Mouse (Mus musculus): Measurements from ENCODE around the gene Tcstv1.
"Not testable (repeated sequence)": the region's sequence is repeated elsewhere in the genome, so short reads cannot be mapped to it uniquely, and the experiment has no call there.

The Tcstv1 gene

DNA sequence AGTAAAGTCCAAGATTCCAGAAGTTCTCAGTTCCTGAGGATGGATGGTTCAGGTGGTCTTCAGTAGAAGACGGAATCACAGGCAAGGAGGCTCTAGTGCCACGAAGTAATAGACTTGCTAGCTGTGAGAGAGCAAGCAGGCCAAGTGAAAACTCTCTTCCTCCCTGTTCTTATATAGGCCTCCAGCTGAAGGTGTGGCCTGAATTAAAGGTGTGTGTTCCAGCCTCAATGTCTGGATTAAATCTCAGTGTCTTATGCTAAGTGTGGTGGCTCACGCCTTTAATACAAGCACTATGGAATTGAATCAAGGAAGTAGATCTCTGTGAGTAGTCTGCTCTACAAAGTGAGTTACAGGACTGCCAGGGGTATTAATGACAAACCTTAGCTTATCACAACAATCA is at the start of gene Tcstv1:
Tcstv1 (minus strand) TSS at position 101 of the 400 bp plus-strand sequence.
- DNase-seq (ENCODE audit: extremely low read depth, low read depth): not testable (repeated sequence)

DNA sequence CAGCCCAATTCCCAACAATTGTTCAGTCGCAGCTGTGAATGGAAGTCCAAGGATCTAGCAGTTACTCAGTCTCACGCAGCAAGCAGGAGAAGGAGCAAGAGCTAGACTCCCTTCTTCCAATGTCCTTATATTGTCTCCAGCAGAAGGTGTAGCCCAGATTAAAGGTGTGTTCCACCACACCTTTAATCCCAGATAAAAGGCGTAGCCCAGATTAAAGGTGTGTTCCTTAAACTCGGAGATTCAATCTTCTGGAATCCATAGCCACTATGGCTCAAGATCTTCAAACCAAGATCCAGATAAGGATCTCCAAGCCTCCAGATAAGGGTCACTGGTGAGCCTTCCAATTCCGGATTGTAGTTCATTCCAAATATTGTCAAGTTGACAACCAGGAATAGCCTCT is 34.6 kb upstream of the Tcstv1 start, which contains the start of gene Gm21761:
Gm21761 (minus strand) TSS at position 101 of the 400 bp plus-strand sequence.
- not testable (repeated sequence) for DNase-seq (ENCODE audit: extremely low read depth, low read depth)

DNA sequence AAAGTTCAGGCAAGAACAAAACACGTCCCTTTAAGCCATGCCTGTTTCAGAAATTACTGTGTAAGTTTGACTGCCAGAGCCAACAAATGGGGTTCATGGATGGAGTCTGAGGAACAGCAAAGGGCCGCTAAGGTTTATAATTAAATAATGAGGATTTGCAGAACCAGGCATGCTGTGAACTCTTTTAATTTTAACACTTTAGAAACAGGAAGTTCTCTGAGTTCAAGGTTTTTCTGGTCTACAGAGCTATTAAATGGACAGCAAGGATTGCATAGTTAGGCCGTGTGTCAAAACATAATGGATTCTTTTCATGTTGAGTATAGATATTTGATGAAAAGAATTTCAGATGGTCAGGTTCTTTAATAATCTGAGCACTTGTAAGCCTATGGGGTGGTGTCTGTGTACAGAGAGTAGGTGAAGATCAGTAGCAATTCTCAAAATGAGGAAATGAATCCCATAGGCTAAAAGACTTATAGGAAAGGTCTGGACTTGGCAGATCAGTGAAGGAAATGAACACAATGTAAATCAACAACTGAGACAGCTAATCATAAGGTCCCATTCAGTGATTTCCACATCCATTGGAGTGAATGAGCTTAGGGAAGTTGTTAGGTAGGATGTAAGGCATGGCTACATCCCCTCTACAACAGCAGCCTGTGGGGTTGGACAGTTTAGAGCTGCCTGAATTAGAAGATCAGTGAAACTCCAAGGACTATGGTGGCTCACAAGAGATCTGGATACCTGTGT is 30.2 kb upstream of the Tcstv1 start:
- not testable (repeated sequence) for DNase-seq (ENCODE audit: extremely low read depth, low read depth)

DNA sequence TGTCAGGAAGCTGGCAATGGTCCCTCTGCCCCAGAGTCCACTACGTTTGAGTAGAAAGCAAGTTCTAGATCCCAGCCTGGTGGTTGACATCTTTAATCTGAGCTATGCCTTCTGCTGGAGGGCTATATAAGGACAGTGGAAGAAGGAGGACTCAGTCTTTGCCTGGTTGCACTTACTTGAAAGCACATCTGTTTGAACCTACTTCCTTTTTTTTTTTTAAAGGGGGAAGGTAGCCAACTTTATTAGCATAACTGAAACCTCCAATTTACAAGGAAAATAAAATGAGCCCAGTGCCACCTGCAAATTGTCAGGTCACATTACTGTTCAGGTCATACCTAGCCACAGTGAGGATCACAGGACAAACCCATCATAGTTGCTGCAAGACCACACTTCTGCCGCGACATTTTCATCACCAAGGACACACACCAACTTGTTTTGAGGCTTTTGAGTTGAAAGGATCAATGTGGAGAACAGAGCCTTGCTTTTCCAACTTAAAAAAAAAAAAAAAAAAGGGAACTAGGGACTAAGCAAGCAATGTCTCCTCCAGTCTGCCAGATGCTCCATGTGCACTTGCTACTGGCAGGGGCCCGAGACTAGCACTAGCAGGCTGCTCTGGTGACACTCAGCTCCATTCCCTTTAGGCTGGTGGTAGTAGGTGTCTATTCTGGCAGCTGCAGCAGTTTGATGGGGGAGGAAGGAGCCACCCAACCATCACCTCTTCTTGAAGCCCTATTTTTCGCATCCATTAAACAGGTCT is 22.6 kb upstream of the Tcstv1 start:
- DNase-seq (ENCODE audit: extremely low read depth, low read depth): not testable (repeated sequence)

DNA sequence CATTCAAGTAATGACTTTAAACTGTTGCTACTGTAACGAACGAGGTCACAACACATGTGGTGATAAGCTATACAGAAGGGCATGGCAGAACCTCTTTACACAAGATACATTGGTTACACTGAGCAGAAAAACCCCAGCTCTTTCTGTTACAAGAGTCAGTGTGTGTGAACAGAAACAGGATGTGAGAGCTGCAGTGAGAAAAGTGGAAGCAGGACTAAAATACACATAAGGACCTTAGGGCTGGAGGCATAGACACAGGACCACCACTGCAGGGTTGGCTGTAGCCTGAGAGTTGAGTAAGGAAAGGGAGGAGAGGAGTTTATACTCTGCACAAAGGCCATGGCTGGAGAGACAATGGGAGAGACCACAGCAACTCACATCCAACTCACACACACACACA is 21.9 kb upstream of the Tcstv1 start:
- not testable (repeated sequence) for DNase-seq (ENCODE audit: extremely low read depth, low read depth)

- DNase-seq (ENCODE audit: extremely low read depth, low read depth): not testable (repeated sequence)
Measured at GRCm38 (mm10) chr13:119898549-119898948, 4.0 kb upstream of the Tcstv1 start.

DNA sequence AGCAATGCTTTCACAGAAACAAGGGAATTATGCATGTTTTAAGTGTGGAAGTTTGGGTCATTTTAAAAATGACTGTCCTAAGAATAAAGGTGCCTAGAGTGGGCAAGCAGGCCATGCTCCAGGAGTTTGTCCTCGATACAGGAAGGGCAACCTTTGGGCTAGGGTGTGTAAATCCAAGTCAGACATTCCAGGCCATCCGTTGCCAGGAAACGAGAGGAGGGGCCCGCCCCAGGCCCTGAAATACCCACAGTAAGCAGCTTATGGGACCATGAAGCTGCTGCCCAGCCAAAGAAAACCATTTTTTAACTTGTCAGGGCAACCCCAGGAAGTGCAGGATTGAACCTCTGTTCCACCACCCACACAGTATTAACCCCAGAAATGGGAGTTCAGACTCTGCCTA is 7.7 kb downstream of the Tcstv1 start:
- not testable (repeated sequence) for DNase-seq (ENCODE audit: extremely low read depth, low read depth)

DNA sequence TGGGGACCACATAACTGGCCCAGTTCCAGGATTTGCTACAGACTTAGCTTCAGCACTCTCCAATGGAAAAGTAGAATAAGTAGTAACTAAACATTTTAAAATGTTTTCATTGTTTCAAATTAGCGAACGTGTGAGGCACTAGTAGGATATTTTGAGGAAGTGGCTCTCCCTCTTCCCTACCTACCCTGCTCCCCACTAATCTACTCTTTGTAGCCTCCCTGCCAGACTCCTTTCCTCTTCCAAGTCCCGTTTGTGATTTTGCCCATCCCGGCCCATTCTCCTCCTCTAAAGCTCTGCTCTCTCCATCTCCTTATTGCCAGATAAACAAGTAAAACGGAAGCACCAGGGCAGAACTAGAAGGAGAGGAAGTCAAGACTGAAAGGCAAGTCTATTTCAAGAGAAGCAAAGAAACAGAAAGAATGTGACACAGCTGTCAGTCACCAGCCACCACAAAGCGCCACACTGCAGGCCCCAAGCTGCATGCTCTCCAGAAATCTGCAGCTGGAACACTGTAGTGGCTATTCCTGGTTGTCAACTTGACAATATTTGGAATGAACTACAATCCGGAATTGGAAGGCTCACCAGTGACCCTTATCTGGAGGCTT is 30.1 kb downstream of the Tcstv1 start:
- DNase-seq (ENCODE audit: extremely low read depth, low read depth): not testable (repeated sequence)

DNA sequence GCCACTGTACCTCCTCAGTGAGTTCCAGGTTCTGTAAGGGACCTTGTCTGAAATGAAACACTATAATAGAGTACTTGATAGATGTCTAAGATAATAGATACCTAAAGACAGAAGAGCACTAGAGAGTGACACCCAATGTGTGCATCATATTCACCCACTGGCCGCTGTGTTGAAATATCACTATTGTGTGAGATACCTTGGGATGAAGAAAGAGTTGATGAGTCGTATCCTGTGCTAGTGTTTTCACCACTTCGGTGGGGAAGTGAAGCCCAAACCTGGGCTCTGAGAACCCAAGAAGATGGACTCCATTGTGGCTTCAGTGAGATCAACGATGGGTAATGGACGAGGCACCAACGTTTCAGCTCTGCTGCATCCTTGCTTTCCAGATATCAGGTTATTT is 32.2 kb downstream of the Tcstv1 start:
- DNase-seq (ENCODE audit: extremely low read depth, low read depth): not testable (repeated sequence)
